Mouse (Mus musculus): ENCODE data around the gene Rai2.

Rai2 gene

DNA sequence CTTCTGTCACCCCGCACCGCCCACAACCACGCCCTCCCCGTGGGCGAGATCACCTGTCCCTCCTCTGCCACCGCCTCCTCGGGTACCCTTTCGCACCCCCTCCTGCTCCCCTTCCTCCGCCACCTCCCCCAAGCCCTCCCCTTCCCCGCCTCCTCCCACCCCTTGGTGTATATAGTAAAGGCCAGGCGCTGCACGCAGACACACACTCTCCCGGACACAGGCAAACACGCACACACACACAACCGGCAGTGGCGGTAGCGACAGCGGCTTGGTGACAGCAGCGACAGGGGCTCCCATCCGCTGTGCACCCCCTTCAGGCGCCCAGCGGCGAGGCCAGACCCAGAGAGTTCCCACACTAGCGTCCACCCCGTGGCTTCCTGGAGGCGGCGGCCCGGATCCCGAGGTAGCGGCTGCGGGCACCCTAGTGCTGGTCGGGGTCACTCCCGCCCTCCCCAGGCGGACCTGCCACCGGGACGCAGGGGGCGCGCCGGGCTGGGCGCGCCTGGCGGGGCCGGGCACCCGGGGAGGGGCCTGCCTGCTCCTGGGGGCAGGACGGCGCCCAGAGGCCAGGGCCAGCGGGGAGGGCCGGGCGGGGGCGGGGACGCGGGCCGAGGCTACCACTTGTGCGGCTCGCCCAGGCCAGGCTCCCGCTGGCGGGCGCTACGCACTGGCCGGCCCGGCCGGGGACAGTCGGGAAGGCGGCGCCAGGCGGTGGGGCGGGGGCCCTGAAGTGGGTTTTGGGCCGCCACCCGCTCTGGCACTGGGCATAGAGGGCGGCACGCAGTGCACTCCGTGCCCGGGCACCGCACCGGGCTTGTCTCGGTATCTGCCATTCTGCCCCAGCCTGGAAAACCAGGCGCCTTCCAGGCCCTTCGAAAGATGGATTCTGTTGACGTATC is at the start of gene Rai2:
Gene Rai2, plus strand, starts transcription at position 205 of the 899 bp plus-strand sequence.
- no peak for TF ChIP-seq GATA4 (IDR thresholded peaks at IDR 0.05; ENCODE audit: insufficient replicate concordance, low read length)

DNA sequence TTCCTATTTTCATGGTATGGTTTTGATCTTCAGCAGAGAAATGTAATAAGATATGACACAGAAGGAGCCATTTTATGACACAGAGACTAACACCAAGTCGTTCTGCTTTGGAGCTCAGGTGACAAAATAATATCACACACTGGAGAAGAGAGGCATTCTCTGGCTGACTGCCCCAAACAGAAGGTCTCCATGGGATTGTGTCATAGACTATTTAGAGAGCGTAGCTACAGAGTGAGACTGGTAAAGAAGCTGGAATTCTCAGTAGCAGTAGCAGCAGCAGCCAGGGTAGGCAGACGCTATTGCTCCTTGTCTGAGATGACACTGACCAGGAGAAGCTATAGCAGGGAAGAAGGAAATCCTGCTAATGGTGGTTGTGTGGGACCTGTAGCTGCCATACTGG is 27.5 kb upstream of the Rai2 start:
- TF ChIP-seq GATA4 (IDR thresholded peaks at IDR 0.05; ENCODE audit: insufficient replicate concordance, low read length) = no peak

DNA sequence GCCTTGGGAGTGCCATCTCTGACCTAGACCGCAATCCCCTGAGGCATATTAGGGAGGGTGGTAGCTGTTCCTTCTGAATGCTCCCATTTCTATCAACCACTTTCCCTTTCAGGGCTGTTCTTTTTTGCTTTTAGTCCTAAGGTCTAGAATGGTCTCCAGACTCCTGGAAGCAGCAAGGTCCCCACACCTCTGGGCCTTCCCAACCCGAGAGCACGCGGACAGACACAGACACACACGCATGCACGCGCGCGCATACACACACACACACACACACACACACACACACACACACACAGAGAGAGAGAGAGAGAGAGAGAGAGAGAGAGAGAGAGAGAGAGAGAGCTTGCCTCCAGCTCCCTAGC is 385 bp upstream of the Rai2 start:
- TF ChIP-seq GATA4 (IDR thresholded peaks at IDR 0.05; ENCODE audit: insufficient replicate concordance, low read length) = no peak

DNA sequence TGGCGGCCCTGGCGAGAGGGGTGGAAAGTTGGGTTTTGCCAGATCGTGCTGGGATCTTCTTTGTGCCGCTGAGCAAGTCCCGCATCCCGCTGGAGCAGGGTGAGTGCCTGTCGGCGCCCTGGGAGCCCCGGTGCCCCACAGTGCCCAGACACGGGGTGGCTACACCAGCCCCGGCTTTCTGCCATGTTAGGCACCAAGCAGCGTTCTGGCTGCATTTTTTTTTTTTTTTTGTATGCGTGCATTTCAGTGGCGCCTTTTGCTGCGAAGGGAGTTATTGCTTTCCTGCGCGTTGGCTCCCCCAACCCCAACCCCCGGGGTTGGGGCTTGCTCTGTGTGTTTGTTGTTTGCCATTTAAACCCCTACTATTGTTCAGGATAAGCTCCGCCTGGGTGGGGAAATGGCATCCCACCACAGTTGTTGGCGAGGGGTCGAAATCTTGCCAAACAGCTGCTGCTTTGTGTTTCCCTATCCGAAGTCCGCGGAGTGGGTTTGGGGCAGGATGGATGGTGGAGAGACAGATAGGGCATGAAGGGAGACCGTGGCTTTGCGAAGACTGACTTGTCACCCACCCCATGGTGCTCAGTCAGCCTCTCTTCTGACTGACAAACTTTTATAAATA is 1.0 kb downstream of the Rai2 start:
- no peak for TF ChIP-seq GATA4 (IDR thresholded peaks at IDR 0.05; ENCODE audit: insufficient replicate concordance, low read length)

DNA sequence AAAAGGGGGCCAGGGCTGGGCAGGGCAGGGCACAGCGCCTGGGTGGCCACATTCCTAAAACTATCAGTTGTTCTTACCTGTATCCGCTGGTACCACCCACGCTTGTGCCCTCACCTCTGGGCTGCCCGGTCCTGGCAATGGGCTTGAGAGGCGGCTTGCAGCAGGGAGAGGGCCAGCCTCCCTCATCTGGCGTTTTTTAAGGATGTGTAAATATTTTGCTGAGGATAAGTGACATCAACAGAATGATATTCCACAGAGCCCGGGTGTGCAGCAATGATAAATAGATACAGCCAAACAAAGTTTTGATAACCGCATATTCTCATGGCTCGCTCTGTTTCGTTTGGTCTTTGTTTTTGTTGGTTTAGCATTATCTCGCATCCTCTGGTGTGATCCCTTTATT is 1.7 kb downstream of the Rai2 start:
- no peak for TF ChIP-seq GATA4 (IDR thresholded peaks at IDR 0.05; ENCODE audit: insufficient replicate concordance, low read length)

DNA sequence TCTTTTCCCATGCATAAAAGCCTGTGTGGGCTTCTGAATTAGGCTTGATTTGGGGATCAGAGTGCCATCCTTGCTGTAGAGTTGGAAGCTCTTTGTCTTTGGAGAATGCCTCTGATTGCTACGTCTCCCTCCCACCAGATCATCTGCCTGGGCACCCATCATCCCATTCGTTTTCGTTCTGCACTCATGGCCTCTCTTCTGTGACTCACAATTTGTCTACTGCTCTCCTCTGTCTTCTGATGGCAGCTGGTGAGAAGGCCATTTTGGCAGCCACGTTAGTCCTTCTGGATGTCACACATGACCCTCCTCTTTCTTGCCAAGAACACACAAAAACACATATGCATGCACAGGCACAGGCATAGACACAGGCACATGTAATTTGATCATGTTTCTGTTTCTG is 4.2 kb downstream of the Rai2 start:
- TF ChIP-seq GATA4 (IDR thresholded peaks at IDR 0.05; ENCODE audit: insufficient replicate concordance, low read length) = no peak

DNA sequence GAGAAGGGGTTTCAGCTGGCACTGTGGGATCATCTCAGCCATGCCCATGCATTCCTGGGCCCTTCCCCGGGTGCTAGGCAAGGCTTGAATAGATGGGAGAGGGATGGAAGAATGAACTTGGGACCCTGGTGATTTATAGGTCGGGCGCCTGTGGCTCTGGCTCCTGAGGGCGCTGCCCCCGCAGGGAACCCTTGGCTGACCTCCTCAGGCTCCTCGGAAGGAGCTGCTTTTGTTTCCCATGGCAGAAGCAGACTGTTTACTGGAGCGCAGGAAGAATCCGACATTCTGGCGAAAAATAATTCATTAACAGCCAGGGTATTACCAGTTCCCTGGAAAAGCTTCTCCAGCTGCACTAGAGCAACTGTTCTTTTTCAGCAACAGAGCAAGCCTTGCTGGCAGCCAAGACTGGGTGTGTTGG is 6.5 kb downstream of the Rai2 start:
- no peak for TF ChIP-seq GATA4 (IDR thresholded peaks at IDR 0.05; ENCODE audit: insufficient replicate concordance, low read length)

DNA sequence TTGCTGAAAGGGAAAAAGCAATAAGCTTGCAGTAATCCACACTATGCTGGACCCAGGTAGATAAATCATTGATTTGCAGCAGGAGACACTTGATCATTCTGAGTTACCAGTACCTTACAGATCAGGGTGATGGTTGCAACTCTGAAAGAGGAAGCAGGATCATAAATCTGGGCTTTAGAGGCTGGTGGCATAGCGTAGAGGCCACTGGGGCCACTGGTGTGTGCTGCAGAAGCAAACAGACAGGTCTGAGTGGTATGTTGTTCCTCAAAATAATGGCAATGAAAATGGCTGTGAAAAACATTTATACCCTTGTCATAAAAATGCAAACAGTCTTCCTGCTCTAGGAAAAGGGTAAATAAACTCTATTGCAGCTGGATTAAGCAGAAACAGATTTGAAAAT is 9.4 kb downstream of the Rai2 start:
- no peak for TF ChIP-seq GATA4 (IDR thresholded peaks at IDR 0.05; ENCODE audit: insufficient replicate concordance, low read length)

DNA sequence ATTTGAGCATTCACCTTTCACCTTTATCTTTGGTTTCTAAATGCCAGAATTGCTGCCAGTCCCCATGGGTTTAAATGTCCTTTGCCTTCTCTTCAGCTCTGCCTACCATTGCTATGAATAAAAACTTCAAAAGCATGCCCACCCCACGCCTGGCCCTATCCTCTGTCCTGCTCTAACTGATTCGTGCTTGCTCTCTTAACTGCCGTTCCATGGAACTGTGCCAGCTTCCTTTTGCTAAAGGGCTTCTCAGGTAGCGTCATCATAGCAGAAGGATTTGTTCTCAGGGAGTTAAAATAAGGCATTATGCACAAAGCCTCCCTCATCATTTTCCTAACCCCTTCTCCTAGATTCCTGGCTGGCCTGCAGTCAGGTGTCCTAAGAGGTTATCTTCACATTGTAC is 11.6 kb downstream of the Rai2 start:
- no peak for TF ChIP-seq GATA4 (IDR thresholded peaks at IDR 0.05; ENCODE audit: insufficient replicate concordance, low read length)

DNA sequence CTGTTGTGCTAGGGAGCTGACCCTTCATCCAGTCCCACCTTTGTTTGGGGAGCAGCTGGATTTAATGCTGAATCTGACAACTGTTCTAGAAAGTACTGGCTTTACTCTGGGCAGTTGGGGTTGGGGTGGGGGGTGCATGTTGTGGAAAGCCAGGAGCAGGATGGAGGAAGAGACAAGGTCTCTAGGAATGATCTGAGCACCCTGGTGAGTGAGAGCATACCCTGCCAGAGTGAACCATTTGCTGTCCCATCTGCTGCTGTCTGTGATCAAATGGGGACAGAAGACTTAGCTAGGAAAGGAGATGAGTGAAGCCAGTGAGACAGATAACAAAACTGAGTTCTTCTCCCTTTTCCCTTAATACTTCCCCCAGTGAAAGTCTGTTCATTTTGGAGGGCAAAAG is 13.2 kb downstream of the Rai2 start:
- TF ChIP-seq GATA4 (IDR thresholded peaks at IDR 0.05; ENCODE audit: insufficient replicate concordance, low read length) = no peak

DNA sequence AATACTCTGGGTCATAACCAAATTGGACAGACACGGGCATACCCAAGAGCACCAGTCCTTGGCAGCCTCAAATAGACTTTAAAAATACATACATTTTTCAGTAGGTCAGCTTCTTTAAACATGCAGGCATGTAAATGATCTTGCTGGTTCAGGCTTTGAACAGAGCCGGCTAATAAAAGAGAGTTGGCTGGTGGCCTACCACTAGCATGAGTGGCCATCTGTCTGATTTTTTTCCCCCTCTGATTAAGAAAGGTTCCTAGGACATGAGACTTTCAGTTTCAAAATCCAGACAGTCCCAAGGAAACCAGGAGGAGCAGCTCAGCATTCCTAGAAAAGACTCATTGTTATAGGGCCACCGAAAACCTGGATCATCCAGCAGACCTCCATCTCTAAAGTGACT is 15.0 kb downstream of the Rai2 start:
- TF ChIP-seq GATA4 (IDR thresholded peaks at IDR 0.05; ENCODE audit: insufficient replicate concordance, low read length) = no peak

DNA sequence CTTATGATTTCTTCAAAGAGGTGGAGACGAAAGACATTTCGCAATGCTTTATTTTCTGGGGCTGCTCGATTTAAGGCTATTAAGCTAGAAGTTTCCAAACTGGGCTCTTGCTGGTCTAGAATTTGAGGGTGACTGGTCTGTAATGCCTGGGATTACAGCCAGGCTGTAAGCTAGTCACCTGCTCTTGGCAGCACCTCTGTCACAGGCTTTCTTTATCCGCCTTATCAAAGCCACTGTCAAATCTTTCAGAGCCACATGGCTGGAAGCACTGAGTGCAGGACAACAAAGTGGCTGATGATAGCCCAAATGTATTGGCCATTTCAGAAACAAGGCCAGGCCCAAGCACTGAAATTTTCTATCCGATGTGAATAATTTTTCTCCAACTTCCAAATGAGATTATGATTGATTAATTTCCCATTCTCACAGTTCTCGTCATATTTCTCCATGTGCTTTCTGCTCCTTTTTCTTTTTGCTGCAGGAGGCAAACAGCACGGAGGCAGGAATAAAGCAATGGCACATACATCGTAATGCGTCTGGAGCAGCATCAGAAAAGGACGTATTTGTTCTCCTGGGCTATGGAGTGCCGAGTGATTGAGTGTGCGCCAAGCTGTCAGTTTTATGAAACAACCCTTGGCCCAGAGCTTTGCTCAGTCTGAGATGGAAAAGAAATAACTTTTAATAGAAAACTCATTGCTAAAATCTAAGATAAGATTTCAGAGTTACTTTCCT is 16.9 kb downstream of the Rai2 start:
- TF ChIP-seq GATA4 (IDR thresholded peaks at IDR 0.05; ENCODE audit: insufficient replicate concordance, low read length) = no peak

DNA sequence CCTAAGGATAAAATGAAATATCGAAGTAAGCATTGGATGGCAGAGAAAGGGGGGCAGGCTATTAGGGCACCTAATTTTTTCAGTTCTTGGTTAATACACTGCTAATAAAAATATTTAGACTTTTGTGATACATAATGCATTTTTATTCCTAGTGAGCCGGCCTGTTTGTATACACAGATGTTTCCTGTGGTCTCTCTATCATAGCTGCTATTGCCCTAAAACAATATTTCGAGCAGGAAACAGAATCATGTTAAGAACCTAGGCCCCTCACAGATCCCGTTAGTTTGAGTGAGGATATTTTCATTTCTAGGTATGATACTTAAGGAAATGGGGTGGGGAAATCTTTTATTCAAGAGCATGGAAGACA is 17.4 kb downstream of the Rai2 start:
- no peak for TF ChIP-seq GATA4 (IDR thresholded peaks at IDR 0.05; ENCODE audit: insufficient replicate concordance, low read length)

DNA sequence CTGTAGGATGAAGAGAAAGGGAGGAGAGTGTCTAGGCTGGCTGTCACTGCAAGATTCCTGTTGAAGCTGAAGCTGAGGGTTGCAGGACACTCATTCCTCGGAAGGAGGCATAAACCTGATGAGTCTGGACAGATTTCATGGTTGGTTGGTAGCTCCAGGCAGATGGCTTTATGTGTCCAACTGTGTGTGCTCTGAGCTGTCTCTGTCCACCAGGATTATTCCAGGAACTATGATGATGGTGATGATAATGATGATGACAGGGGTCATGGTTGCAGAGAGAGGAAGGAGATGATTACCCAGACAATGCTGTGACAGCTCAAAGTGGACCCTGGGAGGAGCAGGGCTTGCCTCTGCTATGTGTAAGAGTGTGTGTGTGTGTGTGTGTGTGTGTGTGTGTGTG is 22.5 kb downstream of the Rai2 start:
- no peak for TF ChIP-seq GATA4 (IDR thresholded peaks at IDR 0.05; ENCODE audit: insufficient replicate concordance, low read length)

DNA sequence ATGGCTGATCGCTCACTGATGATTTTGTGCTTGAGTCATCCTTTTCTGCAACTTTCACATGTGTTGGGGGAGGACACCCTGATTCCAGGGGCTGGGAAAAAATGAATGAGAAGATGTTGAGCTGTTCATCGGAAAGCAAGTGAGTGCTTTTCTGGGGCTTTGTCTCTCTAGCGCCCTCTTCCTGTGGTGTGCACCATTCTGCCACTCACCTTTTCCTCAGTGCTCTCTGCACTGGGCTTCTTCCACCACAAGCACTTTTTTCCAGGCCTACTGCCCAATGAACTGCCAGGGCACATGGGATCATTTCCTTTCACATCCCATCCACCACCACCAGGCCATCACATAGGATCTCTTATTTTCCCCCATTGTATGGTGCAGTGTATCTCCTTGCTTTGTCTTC is 26.2 kb downstream of the Rai2 start:
- TF ChIP-seq GATA4 (IDR thresholded peaks at IDR 0.05; ENCODE audit: insufficient replicate concordance, low read length) = no peak

DNA sequence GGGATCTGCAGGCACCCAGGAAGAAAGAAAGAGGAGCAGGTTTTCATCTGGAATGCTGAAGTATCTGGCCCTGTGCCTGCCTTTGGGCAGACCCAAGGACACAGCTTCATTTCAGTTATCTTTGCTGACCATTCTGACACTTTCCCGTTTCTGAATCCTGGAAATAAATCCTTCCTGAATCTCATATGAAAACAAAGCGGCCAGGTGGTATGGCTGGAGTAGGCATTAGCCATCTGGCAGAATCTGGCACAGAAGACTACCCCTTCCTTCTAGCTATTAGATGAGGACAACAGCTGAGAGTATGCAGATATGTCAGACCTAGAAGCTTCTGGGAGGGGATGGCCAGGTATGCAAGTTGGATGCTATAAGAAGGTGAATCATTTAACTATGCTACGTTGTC is 28.4 kb downstream of the Rai2 start:
- no peak for TF ChIP-seq GATA4 (IDR thresholded peaks at IDR 0.05; ENCODE audit: insufficient replicate concordance, low read length)
